Mouse (Mus musculus): Measurements from ENCODE around the gene Tfeb. TPM values are rescaled to one million over a fixed set of nuclear protein-coding genes. Genes with fewer than 3 reads are reported as not detected.

Tfeb gene
- total and polyA plus RNA-seq, 3 experiments, result 29.1 to 49.3 (median 39.9) TPM

DNA sequence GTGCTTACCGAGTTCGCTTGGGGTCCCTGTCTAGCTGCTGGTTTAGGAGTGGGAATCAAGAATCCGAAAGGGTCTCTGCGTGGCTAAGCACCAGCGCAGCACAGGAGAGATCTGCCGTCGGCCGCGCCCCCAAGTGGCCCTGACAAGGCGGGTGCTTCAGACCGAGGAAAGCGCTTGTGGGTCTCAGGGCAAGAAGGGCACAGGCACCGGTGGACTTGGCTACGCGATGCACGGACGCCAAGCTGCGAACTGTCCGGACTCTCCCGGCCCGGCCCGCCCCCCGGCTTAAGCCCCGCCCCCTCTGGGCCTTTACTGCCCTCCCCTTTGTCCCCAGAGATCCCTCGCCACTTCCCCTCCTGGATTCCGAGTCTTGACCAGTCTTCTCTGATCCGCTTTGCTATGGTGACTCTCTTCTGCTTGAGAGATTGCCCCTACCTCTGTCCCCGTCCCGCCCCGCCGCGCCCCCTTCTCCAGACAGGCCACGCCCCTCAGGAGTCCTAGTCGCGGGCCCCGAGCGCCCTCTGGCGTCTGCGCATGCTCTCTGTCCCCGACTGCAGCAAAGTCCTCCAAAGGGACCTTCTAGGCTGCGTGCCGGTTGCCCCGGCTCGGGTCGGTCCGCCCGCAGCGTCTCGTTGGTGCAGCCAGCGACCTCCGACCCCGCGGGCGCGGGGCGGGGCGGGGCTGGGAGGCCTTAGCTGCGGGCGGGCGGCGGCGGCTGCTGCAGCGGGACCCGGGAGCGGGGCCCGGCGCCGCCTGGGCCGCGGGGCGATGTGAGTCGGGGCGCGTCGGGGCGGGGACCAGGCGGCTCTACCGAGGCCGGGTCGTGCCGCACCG lies 42.1 kb upstream of the Tfeb start, which contains the start of gene Prickle4:
TSS of gene Prickle4 (minus strand) at position 234 of the 834 bp plus-strand sequence.
- Histone ChIP-seq H3K9me3 (replicated peaks; ENCODE audit: low read length) (no peaks in the 10 kb centered on the region), H3K4me1 (ENCODE audit: control insufficient read depth in 1 of 2, insufficient read depth in 2 of 2) (peaks cover 2 to 12% of the 10 kb centered on the region in 2 experiments; a peak in 3 of 4 replicates), H3K4me3 (replicated peaks in 1 of 3; ENCODE audit: low read depth in 2 of 3, low read length in 2 of 3, poor library complexity in 1 of 3) (peak within 1 kb of the TSS; percentile 34 to 74 (median 61)), H3K4me2 (ENCODE audit: insufficient read depth, low read depth, poor library complexity, severe bottlenecking) (peak within 1 kb of the TSS; percentile 83), H3K9ac (ENCODE audit: insufficient read depth, low read depth) (peak within 1 kb of the TSS; percentile 98), H3K79me2 (replicated peaks; ENCODE audit: control insufficient read depth, extremely low read depth, insufficient read depth, poor library complexity, severe bottlenecking) (no peaks in the 10 kb centered on the region), H3K36me3 (replicated peaks in 1 of 2; ENCODE audit: control insufficient read depth in 1 of 2, insufficient read depth in 1 of 2, low read length in 1 of 2) (peaks cover 0 to 4% of the 10 kb centered on the region in 2 experiments), H3K27me3 (replicated peaks) (peaks cover 77% of the 10 kb centered on the region), H3K27ac (ENCODE audit: insufficient read depth, low read depth) (no peak within 1 kb of the TSS)
- in situ Hi-C loops (cut with MboI; ENCODE audit: low pct_ligation_motif_present, low pct_unique_long_range_greater_than_20kb, low sequenced_read_pairs) (no loop called here), dilution Hi-C loops (cut with MboI; ENCODE audit: extremely low pct_ligation_motif_present, extremely low pct_unique_long_range_greater_than_20kb, low sequenced_read_pairs) (no loop called here)
- peak; percentile 91 for DNase-seq (ENCODE audit: extremely low read depth)
- TF ChIP-seq TCF12 (IDR thresholded peaks at IDR 0.05; ENCODE audit: low read depth, low read length) (peak; percentile 51), RCOR1 (conservative IDR thresholded peaks at IDR 0.05; ENCODE audit: low read depth, low read length) (no peak), MAFK (IDR thresholded peaks at IDR 0.05; ENCODE audit: insufficient replicate concordance, low read length) (no peak), SMC3 (IDR thresholded peaks at IDR 0.05; ENCODE audit: low read depth, low read length) (peak; percentile 69), IRF4 (IDR thresholded peaks at IDR 0.05; ENCODE audit: low read depth, low read length) (peak; percentile 28; the same call in 1 of the 2 replicates), ELF1 (IDR thresholded peaks at IDR 0.05; ENCODE audit: low read depth, low read length) (no peak), BHLHE40 (IDR thresholded peaks at IDR 0.05; ENCODE audit: low read depth, low read length) (no peak), CHD1 (IDR thresholded peaks at IDR 0.05; ENCODE audit: low read depth, low read length) (no peak), NRF1 (IDR thresholded peaks at IDR 0.05; ENCODE audit: low read depth, low read length) (peak; percentile 76), USF1 (IDR thresholded peaks at IDR 0.05; ENCODE audit: low read depth, low read length) (no peak), SIN3A (IDR thresholded peaks at IDR 0.05; ENCODE audit: low read length) (0 out of 2 replicates have a peak, but pooled peaks have one; percentile 56), CTCF (conservative IDR thresholded peaks at IDR 0.05 in 1 of 2, IDR thresholded peaks at IDR 0.05 in 1 of 2; ENCODE audit: low read depth in 2 of 2, low read length in 2 of 2) (peak in 1 of 2 experiments; percentile 89; a peak in 2 of 4 replicates), HCFC1 (IDR thresholded peaks at IDR 0.05; ENCODE audit: low read depth, low read length) (peak; percentile 69), KAT2A (IDR thresholded peaks at IDR 0.05; ENCODE audit: insufficient replicate concordance, low read length) (no peak), RAD21 (IDR thresholded peaks at IDR 0.05; ENCODE audit: low read depth, low read length) (peak; percentile 66)

DNA sequence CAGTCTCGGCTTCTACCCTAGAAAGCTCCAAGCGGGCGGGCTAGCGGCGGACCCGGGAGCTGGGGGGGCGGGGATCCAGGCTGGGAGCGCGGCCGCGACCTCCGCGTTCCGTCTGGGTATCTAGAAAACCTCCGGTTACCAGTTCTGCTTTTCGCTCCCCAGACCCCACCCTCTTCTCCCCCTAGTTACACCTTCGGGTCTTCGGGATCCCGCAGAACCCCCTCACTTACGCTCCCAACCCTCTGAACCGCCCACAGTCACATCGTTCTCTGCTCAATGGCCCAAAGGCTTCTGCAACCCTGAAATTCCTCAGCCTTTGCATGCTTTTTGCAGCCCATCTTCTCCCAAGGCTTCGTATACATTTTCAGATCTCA lies 41.5 kb upstream of the Tfeb start:
- Histone ChIP-seq H3K79me2 (replicated peaks; ENCODE audit: control insufficient read depth, extremely low read depth, insufficient read depth, poor library complexity, severe bottlenecking) (no peaks in the 10 kb centered on the region), H3K9me3 (replicated peaks; ENCODE audit: low read length) (no peaks in the 10 kb centered on the region), H3K27ac (ENCODE audit: insufficient read depth, low read depth) (no peak overlapping the region), H3K36me3 (replicated peaks in 1 of 2; ENCODE audit: control insufficient read depth in 1 of 2, insufficient read depth in 1 of 2, low read length in 1 of 2) (peaks cover 0 to 4% of the 10 kb centered on the region in 2 experiments), H3K4me1 (ENCODE audit: control insufficient read depth in 1 of 2, insufficient read depth in 2 of 2) (peaks cover 0 to 12% of the 10 kb centered on the region in 2 experiments; a peak in 2 of 4 replicates), H3K4me2 (ENCODE audit: insufficient read depth, low read depth, poor library complexity, severe bottlenecking) (peak overlapping the region; percentile 83), H3K9ac (ENCODE audit: insufficient read depth, low read depth) (peak overlapping the region; percentile 98), H3K4me3 (replicated peaks in 1 of 3; ENCODE audit: low read depth in 2 of 3, low read length in 2 of 3, poor library complexity in 1 of 3) (peak overlapping the region; percentile 34 to 74 (median 61)), H3K27me3 (replicated peaks) (peaks cover 71% of the 10 kb centered on the region)
- dilution Hi-C loops (cut with MboI; ENCODE audit: extremely low pct_ligation_motif_present, extremely low pct_unique_long_range_greater_than_20kb, low sequenced_read_pairs), result no loop called here
- in situ Hi-C loops (cut with MboI; ENCODE audit: low pct_ligation_motif_present, low pct_unique_long_range_greater_than_20kb, low sequenced_read_pairs), result no loop called here
- DNase-seq (ENCODE audit: extremely low read depth), result no peak
- TF ChIP-seq MAZ (IDR thresholded peaks at IDR 0.05; ENCODE audit: low read depth, low read length) (no peak), ELF1 (IDR thresholded peaks at IDR 0.05; ENCODE audit: low read depth, low read length) (no peak), RCOR1 (conservative IDR thresholded peaks at IDR 0.05; ENCODE audit: low read depth, low read length) (no peak), USF2 (conservative IDR thresholded peaks at IDR 0.05; ENCODE audit: low read depth, low read length) (no peak), ZKSCAN1 (IDR thresholded peaks at IDR 0.05; ENCODE audit: borderline replicate concordance, low read depth, low read length) (no peak), ETS1 (conservative IDR thresholded peaks at IDR 0.05; ENCODE audit: low read depth, low read length) (no peak), MXI1 (IDR thresholded peaks at IDR 0.05; ENCODE audit: low read depth, low read length) (no peak; the same call in 1 of the 2 replicates)

All from CH12.LX (cell line).